Mouse (Mus musculus) embryonic stem cell, embryonic (primary cell): Measurements from ENCODE around the gene Slc46a1.

ENCODE experiments used
- CTCF ChIA-PET, 4 experiments: fragments of 300-600 bp in 2 of 4; fragments of 350-600 bp in 2 of 4; sonication (Branson Sonifier 250); formaldehyde crosslinking; loops; one replicate each; lab custom pipeline; 2022; ENCODE audit warnings: inconsistent platforms in 2 of 4; lab: Charles Lee
- POLR2A ChIA-PET, 4 experiments: fragments of 300-600 bp in 2 of 4; fragments of 350-600 bp in 2 of 4; sonication (Branson Sonifier 250); formaldehyde crosslinking; loops; one replicate each; lab custom pipeline; 2022; ENCODE audit warnings: antibody characterized with exemption in 4 of 4, inconsistent platforms in 1 of 4; lab: Charles Lee

The Slc46a1 gene

GRCm38 (mm10) chr11:78438399-78438930, 27.0 kb upstream of the Slc46a1 start:
- CTCF ChIA-PET = interaction anchor here (0.5 to 2.4 kb wide), 17 partner anchors 10 to 421 kb away, joined by 3 to 15 read pairs (median 4); partner anchors contain the start of gene Slc13a2 (in 1 of the 4)
- POLR2A ChIA-PET = interaction anchor here (0.5 to 3.6 kb wide), 12 partner anchors 10 to 78 kb away, joined by 3 to 23 read pairs (median 3); partner anchors contain the start of gene Slc13a2 (in 1 of the 4)

GRCm38 (mm10) chr11:78443115-78443514, 22.4 kb upstream of the Slc46a1 start:
- POLR2A ChIA-PET = interaction anchor here in 3 of 4 experiments (0.7 to 2.7 kb wide), 12 partner anchors 8 to 103 kb away, joined by 3 to 18 read pairs (median 5); partner anchors contain the start of gene Slc13a2 (in 1 of the 3)
- CTCF ChIA-PET = interaction anchor here (0.7 to 4.5 kb wide), 7 partner anchors 10 to 88 kb away, joined by 3 to 40 read pairs (median 13); no protein-coding TSS in a partner anchor

- POLR2A ChIA-PET = interaction anchor here in 2 of 4 experiments (1.1 to 1.4 kb wide), 4 partner anchors 10 to 65 kb away, joined by 3 to 5 read pairs (median 3); partner anchors contain the start of genes Poldip2 (in 1 of the 2), Slc13a2 (in 1 of the 2) and Tmem199 (in 1 of the 2)
- CTCF ChIA-PET = interaction anchor here in 3 of 4 experiments (0.7 to 1.9 kb wide), 5 partner anchors 11 to 81 kb away, joined by 3 to 6 read pairs (median 4); no protein-coding TSS in a partner anchor
Measured at GRCm38 (mm10) chr11:78447168-78447567, 18.3 kb upstream of the Slc46a1 start.

GRCm38 (mm10) chr11:78448242-78448641, 17.3 kb upstream of the Slc46a1 start:
- POLR2A ChIA-PET = interaction anchor here in 2 of 4 experiments (0.9 to 1.4 kb wide), 10 partner anchors 10 to 88 kb away, joined by 3 to 5 read pairs (median 3); partner anchors contain the start of genes Slc13a2 (in 2 of the 2), Poldip2 (in 1 of the 2), Slc46a1 (in 1 of the 2) and Tmem199 (in 1 of the 2)

GRCm38 (mm10) chr11:78450337-78450736, 15.2 kb upstream of the Slc46a1 start:
- POLR2A ChIA-PET = interaction anchor here in 1 of 4 experiments (1.4 kb wide), 1 partner anchor 12 kb away, joined by 3 read pairs; no protein-coding TSS in a partner anchor
- CTCF ChIA-PET = interaction anchor here in 2 of 4 experiments (1.1 to 1.4 kb wide), 3 partner anchors 9 to 91 kb away, joined by 3 to 4 read pairs (median 3); no protein-coding TSS in a partner anchor

More at GRCm38 (mm10) chr11:78448242-78448641, 17.3 kb upstream of the Slc46a1 start:
- CTCF ChIA-PET = interaction anchor here (0.6 to 1.9 kb wide), 14 partner anchors 10 to 93 kb away, joined by 3 to 9 read pairs (median 4); no protein-coding TSS in a partner anchor

GRCm38 (mm10) chr11:78453675-78454074, 11.8 kb upstream of the Slc46a1 start:
- CTCF ChIA-PET = interaction anchor here (0.6 to 4.4 kb wide), 105 partner anchors 9 to 843 kb away, joined by 3 to 78 read pairs (median 4); partner anchors contain the start of genes Slc46a1 (in 4 of the 4), Pigs (in 3 of the 4), Sarm1 (in 2 of the 4) and Fam222b (in 1 of the 4)
- POLR2A ChIA-PET = interaction anchor here in 3 of 4 experiments (0.6 to 3.8 kb wide), 36 partner anchors 9 to 277 kb away, joined by 3 to 37 read pairs (median 4); partner anchors contain the start of genes Poldip2 (in 3 of the 3), Tmem199 (in 3 of the 3), Sarm1 (in 2 of the 3) and Slc46a1 (in 2 of the 3)

GRCm38 (mm10) chr11:78454276-78454675, 11.2 kb upstream of the Slc46a1 start:
- ChIA-PET POLR2A (interaction anchor here in 3 of 4 experiments (0.6 to 3.8 kb wide), 41 partner anchors 9 to 421 kb away, joined by 3 to 37 read pairs (median 4); partner anchors contain the start of genes Sarm1 (in 3 of the 3), Poldip2 (in 2 of the 3), Slc46a1 (in 2 of the 3) and Tmem199 (in 2 of the 3)), CTCF (interaction anchor here (0.6 to 4.4 kb wide), 85 partner anchors 9 to 733 kb away, joined by 3 to 78 read pairs (median 6); partner anchors contain the start of genes Slc46a1 (in 4 of the 4), Pigs (in 2 of the 4), Flot2 (in 1 of the 4) and Foxn1 (in 1 of the 4))

- POLR2A ChIA-PET = interaction anchor here (0.6 to 3.8 kb wide), 35 partner anchors 8 to 874 kb away, joined by 3 to 37 read pairs (median 5); partner anchors contain the start of genes Slc46a1 (in 3 of the 4), Poldip2 (in 2 of the 4), Sarm1 (in 2 of the 4) and Slc13a2 (in 2 of the 4)
- CTCF ChIA-PET = interaction anchor here (0.5 to 4.4 kb wide), 70 partner anchors 9 to 887 kb away, joined by 3 to 78 read pairs (median 5); partner anchors contain the start of genes Slc46a1 (in 4 of the 4), Sarm1 (in 3 of the 4), Poldip2 (in 2 of the 4) and Tmem199 (in 2 of the 4)
Measured at GRCm38 (mm10) chr11:78455308-78455707, 10.2 kb upstream of the Slc46a1 start.

GRCm38 (mm10) chr11:78458740-78459139, 6.8 kb upstream of the Slc46a1 start:
- POLR2A ChIA-PET = interaction anchor here in 2 of 4 experiments (0.5 to 1.4 kb wide), 3 partner anchors 9 to 288 kb away, joined by 3 read pairs; no protein-coding TSS in a partner anchor

GRCm38 (mm10) chr11:78461894-78462293, 3.6 kb upstream of the Slc46a1 start:
- ChIA-PET POLR2A (interaction anchor here in 2 of 4 experiments (0.5 to 1.6 kb wide), 5 partner anchors 13 to 134 kb away, joined by 3 to 4 read pairs (median 4); partner anchors contain the start of gene Pigs (in 1 of the 2)), CTCF (interaction anchor here in 3 of 4 experiments (0.7 to 5.8 kb wide), 5 partner anchors 8 to 103 kb away, joined by 3 to 41 read pairs (median 3); no protein-coding TSS in a partner anchor)

More at GRCm38 (mm10) chr11:78458740-78459139, 6.8 kb upstream of the Slc46a1 start:
- CTCF ChIA-PET = interaction anchor here in 3 of 4 experiments (0.7 to 1.9 kb wide), 3 partner anchors 50 to 100 kb away, joined by 3 to 5 read pairs (median 5); no protein-coding TSS in a partner anchor

- CTCF ChIA-PET = interaction anchor here (0.6 to 5.8 kb wide), 7 partner anchors 9 to 104 kb away, joined by 3 to 41 read pairs (median 3); partner anchors contain the start of genes Poldip2 (in 1 of the 4) and Tmem199 (in 1 of the 4)
- POLR2A ChIA-PET = interaction anchor here in 3 of 4 experiments (0.5 to 1.6 kb wide), 6 partner anchors 12 to 1320 kb away, joined by 3 to 4 read pairs (median 3); partner anchors contain the start of gene Pigs (in 1 of the 3)
Measured at GRCm38 (mm10) chr11:78462669-78463068, 2.8 kb upstream of the Slc46a1 start.

GRCm38 (mm10) chr11:78463286-78464036, 2.0 kb upstream of the Slc46a1 start:
- POLR2A ChIA-PET = interaction anchor here (0.5 to 3.3 kb wide), 13 partner anchors 8 to 1197 kb away, joined by 3 to 18 read pairs (median 4); partner anchors contain the start of genes Ift20 (in 1 of the 4), Pigs (in 1 of the 4), Poldip2 (in 1 of the 4) and Tmem199 (in 1 of the 4)
- CTCF ChIA-PET = interaction anchor here in 3 of 4 experiments (0.6 to 5.8 kb wide), 9 partner anchors 8 to 111 kb away, joined by 3 to 41 read pairs (median 5); no protein-coding TSS in a partner anchor

- ChIA-PET POLR2A (interaction anchor here in 3 of 4 experiments (0.6 to 3.3 kb wide), 35 partner anchors 8 to 282 kb away, joined by 3 to 37 read pairs (median 4); partner anchors contain the start of genes Poldip2 (in 2 of the 3), Sarm1 (in 2 of the 3), Tmem199 (in 2 of the 3) and Ift20 (in 1 of the 3)), CTCF (interaction anchor here (0.8 to 5.8 kb wide), 18 partner anchors 7 to 107 kb away, joined by 3 to 41 read pairs (median 4); no protein-coding TSS in a partner anchor)
Measured at GRCm38 (mm10) chr11:78465116-78465515, 381 bp upstream of the Slc46a1 start.

- CTCF ChIA-PET = interaction anchor here (0.6 to 5.8 kb wide), 22 partner anchors 9 to 111 kb away, joined by 3 to 41 read pairs (median 4); no protein-coding TSS in a partner anchor
- POLR2A ChIA-PET = interaction anchor here in 3 of 4 experiments (0.5 to 3.3 kb wide), 40 partner anchors 8 to 999 kb away, joined by 3 to 37 read pairs (median 4); partner anchors contain the start of genes Poldip2 (in 2 of the 3), Sarm1 (in 2 of the 3), Tmem199 (in 2 of the 3) and Ift20 (in 1 of the 3)
Measured at GRCm38 (mm10) chr11:78466242-78466912, 880 bp downstream of the Slc46a1 start.

- ChIA-PET CTCF (interaction anchor here (0.6 to 5.8 kb wide), 9 partner anchors 12 to 109 kb away, joined by 3 to 41 read pairs (median 3); no protein-coding TSS in a partner anchor), POLR2A (interaction anchor here in 2 of 4 experiments (1.0 to 3.2 kb wide), 10 partner anchors 9 to 68 kb away, joined by 3 to 37 read pairs (median 4); partner anchors contain the start of genes Ift20 (in 1 of the 2), Poldip2 (in 1 of the 2), Sarm1 (in 1 of the 2) and Slc13a2 (in 1 of the 2))
Measured at GRCm38 (mm10) chr11:78467515-78467914, 2.0 kb downstream of the Slc46a1 start.
